Mouse (Mus musculus) embryonic fibroblast, embryonic 13.5 days (primary cell): ENCODE results near the gene Nfe2l1.

Experiments used
- CTCF ChIP-seq: IDR thresholded peaks from 2 replicates; pipeline ENCODE4 v1.5.1; 2011; ENCODE audit warnings: mild to moderate bottlenecking, control low read depth, low read length, moderate library complexity, borderline replicate concordance; ENCODE audit not compliant: insufficient read depth
- POLR2A ChIP-seq: IDR thresholded peaks from 2 replicates; pipeline ENCODE4 v1.6.1; 2011; ENCODE audit warnings: low read depth, mild to moderate bottlenecking, control low read depth, low read length, moderate library complexity

- TF ChIP-seq CTCF = no peak
- TF ChIP-seq POLR2A = no peak
Observed at GRCm38 (mm10) chr11:96848694-96849093, 18.9 kb upstream of the Nfe2l1 start.
